Mouse (Mus musculus): ENCODE results near the gene Ggnbp2. TPM values are rescaled to one million over a fixed set of nuclear protein-coding genes. Genes with fewer than 3 reads are reported as not detected.

Gene Ggnbp2
- total and polyA plus RNA-seq, 2 experiments from 2014 or later, result 39.2 to 65.8 TPM

GRCm38 (mm10) chr11:84797627-84798353 lies 72.8 kb downstream of the Ggnbp2 start:
- DNase-seq (ENCODE audit: low spot score), result peak; percentile 85
- Histone ChIP-seq H3K4me1 (ENCODE audit: insufficient read depth, low read length) (no peaks in the 10 kb centered on the region), H3K9me3 (ENCODE audit: low read length) (no peaks in the 10 kb centered on the region), H3K9ac (replicated peaks; ENCODE audit: low read length, poor library complexity, severe bottlenecking) (no peak overlapping the region), H3K4me3 (ENCODE audit: low read depth, low read length) (no peak overlapping the region), H3K27ac (ENCODE audit: low read depth, low read length) (no peak overlapping the region), H3K4me2 (ENCODE audit: low read depth, low read length, poor library complexity, severe bottlenecking) (no peak overlapping the region), H3K36me3 (ENCODE audit: insufficient read depth, low read length) (no peaks in the 10 kb centered on the region), H3K27me3 (ENCODE audit: insufficient read depth, low read length) (no peaks in the 10 kb centered on the region)
- 17% methylated on average over 21 of the region's 21 CpGs for WGBS
- TF ChIP-seq CTCF (IDR thresholded peaks at IDR 0.05), result peak; percentile 97
- ATAC-seq (ENCODE audit: low FRiP score), result 0 out of 2 replicates have a peak, but pooled peaks have one; percentile 54

DNA sequence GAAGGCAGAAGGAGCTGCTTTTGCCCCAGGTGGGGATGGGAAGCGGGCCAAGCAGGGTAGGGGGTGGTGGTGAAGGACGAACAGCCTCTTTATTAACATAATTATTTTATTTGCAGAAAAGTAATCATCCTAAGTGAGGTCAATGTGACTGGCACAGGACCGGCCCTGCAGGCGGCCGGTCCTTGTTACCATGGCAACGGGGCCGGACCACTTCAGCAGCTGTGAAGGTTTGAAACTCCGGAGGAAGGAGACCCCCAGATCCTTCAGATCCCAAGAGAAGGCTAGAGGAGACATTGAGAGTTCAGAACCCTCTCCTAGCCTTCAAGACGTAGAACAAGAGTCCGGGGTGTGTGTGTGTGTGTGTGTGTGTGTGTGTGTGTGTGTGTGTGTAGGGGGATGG lies 73.6 kb downstream of the Ggnbp2 start:
- Histone ChIP-seq H3K4me2 (ENCODE audit: low read depth, low read length, poor library complexity, severe bottlenecking) (no peak overlapping the region), H3K9me3 (ENCODE audit: low read length) (no peaks in the 10 kb centered on the region), H3K27me3 (ENCODE audit: insufficient read depth, low read length) (no peaks in the 10 kb centered on the region), H3K27ac (ENCODE audit: low read depth, low read length) (no peak overlapping the region), H3K9ac (replicated peaks; ENCODE audit: low read length, poor library complexity, severe bottlenecking) (no peak overlapping the region), H3K4me1 (ENCODE audit: insufficient read depth, low read length) (no peaks in the 10 kb centered on the region), H3K36me3 (ENCODE audit: insufficient read depth, low read length) (no peaks in the 10 kb centered on the region), H3K4me3 (ENCODE audit: low read depth, low read length) (no peak overlapping the region)
- DNase-seq (ENCODE audit: low spot score), result no peak
- no peak for TF ChIP-seq CTCF (IDR thresholded peaks at IDR 0.05)
- no peak for ATAC-seq (ENCODE audit: low FRiP score)
- WGBS, result 30% methylated on average over 10 of the region's 10 CpGs

- WGBS, result 5% methylated on average over 17 of the region's 17 CpGs
- Histone ChIP-seq H3K27ac (ENCODE audit: low read depth, low read length) (no peak overlapping the region), H3K36me3 (ENCODE audit: insufficient read depth, low read length) (no peaks in the 10 kb centered on the region), H3K9me3 (ENCODE audit: low read length) (no peaks in the 10 kb centered on the region), H3K4me3 (ENCODE audit: low read depth, low read length) (peak overlapping the region; percentile 18), H3K9ac (replicated peaks; ENCODE audit: low read length, poor library complexity, severe bottlenecking) (0 out of 2 replicates have a peak overlapping the region, but pooled peaks have one; percentile 14), H3K27me3 (ENCODE audit: insufficient read depth, low read length) (no peaks in the 10 kb centered on the region), H3K4me1 (ENCODE audit: insufficient read depth, low read length) (no peaks in the 10 kb centered on the region), H3K4me2 (ENCODE audit: low read depth, low read length, poor library complexity, severe bottlenecking) (peak overlapping the region; percentile 45)
- ATAC-seq (ENCODE audit: low FRiP score), result peak; percentile 84; the same call in 1 of the 2 replicates
- peak; percentile 99 for TF ChIP-seq CTCF (IDR thresholded peaks at IDR 0.05)
- DNase-seq (ENCODE audit: low spot score), result peak; percentile 88
Observed at GRCm38 (mm10) chr11:84794496-84795113, 76.0 kb downstream of the Ggnbp2 start.

GRCm38 (mm10) chr11:84793545-84793944 lies 77.1 kb downstream of the Ggnbp2 start:
- H3K36me3 ChIP-seq (ENCODE audit: insufficient read depth, low read length), result no peaks in the 10 kb centered on the region
- no peak for ATAC-seq (ENCODE audit: low FRiP score)
- no peak overlapping the region for H3K4me3 ChIP-seq (ENCODE audit: low read depth, low read length)
- H3K27me3 ChIP-seq (ENCODE audit: insufficient read depth, low read length), result no peaks in the 10 kb centered on the region
- no peaks in the 10 kb centered on the region for H3K4me1 ChIP-seq (ENCODE audit: insufficient read depth, low read length)
- H3K4me2 ChIP-seq (ENCODE audit: low read depth, low read length, poor library complexity, severe bottlenecking), result no peak overlapping the region
- no peak overlapping the region for H3K9ac ChIP-seq (replicated peaks; ENCODE audit: low read length, poor library complexity, severe bottlenecking)
- no peak for DNase-seq (ENCODE audit: low spot score)
- no peak for TF ChIP-seq CTCF (IDR thresholded peaks at IDR 0.05)
- H3K27ac ChIP-seq (ENCODE audit: low read depth, low read length), result no peak overlapping the region
- no peaks in the 10 kb centered on the region for H3K9me3 ChIP-seq (ENCODE audit: low read length)

DNA sequence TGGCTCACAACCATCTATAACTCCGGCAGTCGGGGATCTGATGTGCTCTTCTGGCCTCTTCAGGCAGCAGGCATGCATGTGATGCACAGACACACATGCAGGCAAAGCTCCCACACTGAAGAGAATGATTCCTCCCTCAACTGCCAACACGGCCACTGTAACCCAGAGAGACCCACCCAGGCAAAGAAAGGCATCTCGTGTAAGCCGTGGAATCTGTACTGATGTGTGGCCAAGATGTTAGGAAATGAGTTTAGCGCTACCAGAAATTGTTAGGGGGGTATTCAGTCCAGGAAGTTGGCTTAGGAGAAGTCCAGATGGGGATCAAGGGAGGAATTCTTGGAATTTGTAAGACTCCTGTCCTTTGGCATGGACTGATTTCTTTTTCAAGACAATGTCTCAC lies 80.2 kb downstream of the Ggnbp2 start:
- Histone ChIP-seq H3K27ac (ENCODE audit: low read depth, low read length) (no peak overlapping the region), H3K4me1 (ENCODE audit: insufficient read depth, low read length) (no peaks in the 10 kb centered on the region), H3K27me3 (ENCODE audit: insufficient read depth, low read length) (no peaks in the 10 kb centered on the region), H3K4me2 (ENCODE audit: low read depth, low read length, poor library complexity, severe bottlenecking) (no peak overlapping the region), H3K4me3 (ENCODE audit: low read depth, low read length) (no peak overlapping the region), H3K36me3 (ENCODE audit: insufficient read depth, low read length) (no peaks in the 10 kb centered on the region), H3K9ac (replicated peaks; ENCODE audit: low read length, poor library complexity, severe bottlenecking) (no peak overlapping the region), H3K9me3 (ENCODE audit: low read length) (no peaks in the 10 kb centered on the region)
- DNase-seq (ENCODE audit: low spot score), result peak; percentile 44
- no peak for ATAC-seq (ENCODE audit: low FRiP score)
- TF ChIP-seq CTCF (IDR thresholded peaks at IDR 0.05), result peak; percentile 39
- WGBS, result 55% methylated on average over 6 of the region's 6 CpGs

Small RNA genes within 50 kb of the gene (microRNA-seq; reads per million reads assigned to microRNA genes)
- not detected for gene Gm23564 (ENCODE audit: borderline number of aligned reads)

Other genes with a start within 250 kb of the Ggnbp2 start
- 14.2 and 15.5 TPM in 2 replicates for gene Mrm1, start 51.3 kb downstream of the Ggnbp2 start, total RNA-seq (2014; rRNA removed)
- 13.1 and 16.9 TPM in 2 replicates for gene Mrm1, start 51.3 kb downstream of the Ggnbp2 start, polyA plus RNA-seq (2015; fragmentation: Nextera tagmentation; extraction: Ambion mirVana)
- 7.6 and 10.1 TPM in 2 replicates for gene Dhrs11, start 41.8 kb downstream of the Ggnbp2 start, total RNA-seq (2014; rRNA removed)
- 9.1 and 12.3 TPM in 2 replicates for gene Dhrs11, start 41.8 kb downstream of the Ggnbp2 start, polyA plus RNA-seq (2015; fragmentation: Nextera tagmentation; extraction: Ambion mirVana)
- 9.4 and 13.6 TPM in 2 replicates for gene Myo19, start 9.3 kb upstream of the Ggnbp2 start, total RNA-seq (2014; rRNA removed)
- 4.4 and 4.7 TPM in 2 replicates for gene Myo19, start 9.3 kb upstream of the Ggnbp2 start, polyA plus RNA-seq (2015; fragmentation: Nextera tagmentation; extraction: Ambion mirVana)
- 1.9 and 3.7 TPM in 2 replicates for gene Pigw, start 9.5 kb upstream of the Ggnbp2 start, total RNA-seq (2014; rRNA removed)
- 1.6 and 1.7 TPM in 2 replicates for gene Pigw, start 9.5 kb upstream of the Ggnbp2 start, polyA plus RNA-seq (2015; fragmentation: Nextera tagmentation; extraction: Ambion mirVana)
- 30.0 and 36.0 TPM in 2 replicates for gene Znhit3, start 45.5 kb upstream of the Ggnbp2 start, total RNA-seq (2014; rRNA removed)
- gene Znhit3, start 45.5 kb upstream of the Ggnbp2 start, polyA plus RNA-seq (2015; fragmentation: Nextera tagmentation; extraction: Ambion mirVana), result 79.7 and 86.3 TPM in 2 replicates
- gene Car4, start 87.0 kb upstream of the Ggnbp2 start, total RNA-seq (2014; rRNA removed), result 0.71 and 1.5 TPM in 2 replicates
- 9.0 and 12.1 TPM in 2 replicates for gene Car4, start 87.0 kb upstream of the Ggnbp2 start, polyA plus RNA-seq (2015; fragmentation: Nextera tagmentation; extraction: Ambion mirVana)